Mouse (Mus musculus) liver, embryonic 15.5 days (tissue): ENCODE data around the gene Gm10912. TPM values are rescaled to one million over a fixed set of nuclear protein-coding genes. Genes with fewer than 3 reads are reported as not detected.

ENCODE experiments used
- ATAC-seq: fragments of 200-750 bp; cut with Nextera tagmentation; 2 replicates; pipeline ENCODE4 v1.8.0; 2017; ENCODE audit warnings: moderate number of reproducible peaks, mild to moderate bottlenecking, moderate library complexity; ENCODE audit not compliant: insufficient read depth
- H3K27ac ChIP-seq: fragments of 300-500 bp; sonication (generic); replicated peaks from 2 replicates; pipeline ENCODE4 v1.5.1; 2015; ENCODE audit warnings: mild to moderate bottlenecking, inconsistent platforms
- H3K27me3 ChIP-seq: fragments of 300-500 bp; sonication (generic); 2 replicates; pipeline ENCODE4 v1.6.1; 2015; ENCODE audit warnings: mild to moderate bottlenecking, inconsistent platforms
- H3K36me3 ChIP-seq: fragments of 300-500 bp; sonication (generic); replicated peaks from 2 replicates; pipeline ENCODE4 v1.6.1; 2015; ENCODE audit warnings: moderate library complexity, mild to moderate bottlenecking, inconsistent platforms
- H3K4me1 ChIP-seq: fragments of 300-500 bp; sonication (generic); replicated peaks from 2 replicates; pipeline ENCODE4 v1.6.1; 2015; ENCODE audit warnings: inconsistent platforms
- H3K4me2 ChIP-seq: fragments of 300-500 bp; sonication (generic); 2 replicates; pipeline ENCODE4 v1.6.1; 2015; ENCODE audit warnings: moderate library complexity, mild to moderate bottlenecking, inconsistent platforms
- H3K4me3 ChIP-seq: fragments of 300-500 bp; sonication (generic); replicated peaks from 2 replicates; pipeline ENCODE4 v1.5.1; 2015; ENCODE audit warnings: mild to moderate bottlenecking, inconsistent platforms
- H3K9ac ChIP-seq: fragments of 300-500 bp; sonication (generic); 2 replicates; pipeline ENCODE4 v1.6.1; 2015; ENCODE audit warnings: moderate library complexity, mild to moderate bottlenecking, inconsistent platforms
- H3K9me3 ChIP-seq: fragments of 300-500 bp; sonication (generic); replicated peaks from 2 replicates; pipeline ENCODE4 v1.6.1; 2016; ENCODE audit warnings: inconsistent platforms
- WGBS: fragments of 180-500 bp; shearing (Covaris S2); methylation state at CpG from one replicate; pipeline ENCODE4 v1.1.7; 2015; ENCODE audit warnings: mixed read lengths; ENCODE audit not compliant: insufficient replicate concordance; 5-methylcytosine and 5-hydroxymethylcytosine counted together
- polyA plus RNA-seq: library from polyadenylated mRNA; unstranded; fragments of >200 nt; fragmentation: Nextera tagmentation; extraction: Ambion mirVana; gene quantifications from 2 replicates; pipeline ENCODE4 v1.2.1, GENCODE M21; 2015

Gm10912 gene
- polyA plus RNA-seq, 1 experiment from 2014 or later, result 0.13 TPM

GRCm38 (mm10) chr2:104038236-104038635, 27.4 kb upstream of the Gm10912 start:
- peaks cover 19% of the 10 kb centered on the region; the same call in 1 of the 2 replicates for H3K4me1 ChIP-seq
- no peak overlapping the region for H3K9ac ChIP-seq
- no peak overlapping the region for H3K27ac ChIP-seq
- ATAC-seq, result no peak
- WGBS, result 82% methylated on average over 2 of the region's 2 CpGs
- H3K36me3 ChIP-seq, result peaks cover 88% of the 10 kb centered on the region
- H3K4me3 ChIP-seq, result no peak overlapping the region
- no peaks in the 10 kb centered on the region for H3K27me3 ChIP-seq
- H3K4me2 ChIP-seq, result no peak overlapping the region
- no peaks in the 10 kb centered on the region for H3K9me3 ChIP-seq

- H3K9me3 ChIP-seq, result no peaks in the 10 kb centered on the region
- H3K4me1 ChIP-seq, result peaks cover 28% of the 10 kb centered on the region
- H3K36me3 ChIP-seq, result peaks cover 84% of the 10 kb centered on the region
- H3K4me2 ChIP-seq, result no peak overlapping the region
- 66% methylated on average over 5 of the region's 5 CpGs for WGBS
- H3K9ac ChIP-seq, result no peak overlapping the region
- peak overlapping the region; percentile 8 for H3K27ac ChIP-seq
- no peak overlapping the region for H3K4me3 ChIP-seq
- no peak for ATAC-seq
- H3K27me3 ChIP-seq, result no peaks in the 10 kb centered on the region
Measured at GRCm38 (mm10) chr2:104041632-104042031, 24.0 kb upstream of the Gm10912 start.

GRCm38 (mm10) chr2:104042766-104043165, 22.9 kb upstream of the Gm10912 start:
- H3K4me1 ChIP-seq, result peaks cover 28% of the 10 kb centered on the region

GRCm38 (mm10) chr2:104043624-104044478, 21.8 kb upstream of the Gm10912 start:
- H3K36me3 ChIP-seq, result peaks cover 80% of the 10 kb centered on the region
- no peak overlapping the region for H3K4me3 ChIP-seq
- no peak overlapping the region for H3K4me2 ChIP-seq
- H3K27me3 ChIP-seq, result no peaks in the 10 kb centered on the region
- H3K9ac ChIP-seq, result no peak overlapping the region
- H3K4me1 ChIP-seq, result peaks cover 28% of the 10 kb centered on the region
- H3K9me3 ChIP-seq, result no peaks in the 10 kb centered on the region
- ATAC-seq, result no peak
- 67% methylated on average over 5 of the region's 5 CpGs for WGBS
- H3K27ac ChIP-seq, result peak overlapping the region; percentile 59

More at GRCm38 (mm10) chr2:104042766-104043165, 22.9 kb upstream of the Gm10912 start:
- ATAC-seq, result no peak
- no peak overlapping the region for H3K4me2 ChIP-seq
- no peaks in the 10 kb centered on the region for H3K9me3 ChIP-seq
- 88% methylated on average over 15 of the region's 15 CpGs for WGBS
- H3K36me3 ChIP-seq, result peaks cover 79% of the 10 kb centered on the region
- no peak overlapping the region for H3K9ac ChIP-seq
- no peaks in the 10 kb centered on the region for H3K27me3 ChIP-seq
- H3K4me3 ChIP-seq, result no peak overlapping the region
- no peak overlapping the region for H3K27ac ChIP-seq

GRCm38 (mm10) chr2:104044479-104045080, 21.0 kb upstream of the Gm10912 start:
- 16% methylated on average over 1 of the region's 1 CpGs for WGBS

GRCm38 (mm10) chr2:104058381-104058780, 7.2 kb upstream of the Gm10912 start:
- no peak overlapping the region for H3K9ac ChIP-seq
- H3K9me3 ChIP-seq, result no peaks in the 10 kb centered on the region
- no peaks in the 10 kb centered on the region for H3K27me3 ChIP-seq
- peaks cover 72% of the 10 kb centered on the region for H3K36me3 ChIP-seq
- peaks cover 6% of the 10 kb centered on the region; the same call in 1 of the 2 replicates for H3K4me1 ChIP-seq
- H3K4me2 ChIP-seq, result no peak overlapping the region
- 0 out of 2 replicates have a peak overlapping the region, but pooled peaks have one; percentile 19 for H3K27ac ChIP-seq
- no peak for ATAC-seq
- 87% methylated on average over 1 of the region's 1 CpGs for WGBS
- no peak overlapping the region for H3K4me3 ChIP-seq

More at GRCm38 (mm10) chr2:104044479-104045080, 21.0 kb upstream of the Gm10912 start:
- no peaks in the 10 kb centered on the region for H3K27me3 ChIP-seq
- ATAC-seq, result peak; percentile 52
- peaks cover 28% of the 10 kb centered on the region for H3K4me1 ChIP-seq
- H3K9me3 ChIP-seq, result no peaks in the 10 kb centered on the region
- H3K36me3 ChIP-seq, result peaks cover 78% of the 10 kb centered on the region
- H3K27ac ChIP-seq, result peak overlapping the region; percentile 59
- H3K4me2 ChIP-seq, result no peak overlapping the region
- H3K4me3 ChIP-seq, result no peak overlapping the region
- peak overlapping the region; percentile 8; the same call in 1 of the 2 replicates for H3K9ac ChIP-seq

- H3K4me2 ChIP-seq, result no peak overlapping the region
- no peak for ATAC-seq
- H3K9me3 ChIP-seq, result no peaks in the 10 kb centered on the region
- H3K4me1 ChIP-seq, result peaks cover 11% of the 10 kb centered on the region
- no peak overlapping the region for H3K27ac ChIP-seq
- H3K4me3 ChIP-seq, result no peak overlapping the region
- peaks cover 69% of the 10 kb centered on the region for H3K36me3 ChIP-seq
- H3K27me3 ChIP-seq, result no peaks in the 10 kb centered on the region
- H3K9ac ChIP-seq, result no peak overlapping the region
- WGBS, result 88% methylated on average over 4 of the region's 4 CpGs
Measured at GRCm38 (mm10) chr2:104058954-104059353, 6.7 kb upstream of the Gm10912 start.

GRCm38 (mm10) chr2:104059786-104060185, 5.8 kb upstream of the Gm10912 start:
- no peak overlapping the region for H3K27ac ChIP-seq
- ATAC-seq, result no peak
- no peak overlapping the region for H3K4me3 ChIP-seq
- no peak overlapping the region for H3K4me2 ChIP-seq
- H3K9ac ChIP-seq, result no peak overlapping the region
- WGBS, result 88% methylated on average over 10 of the region's 10 CpGs
- H3K36me3 ChIP-seq, result peaks cover 61% of the 10 kb centered on the region
- peaks cover 18% of the 10 kb centered on the region for H3K4me1 ChIP-seq
- no peaks in the 10 kb centered on the region for H3K27me3 ChIP-seq
- H3K9me3 ChIP-seq, result no peaks in the 10 kb centered on the region

GRCm38 (mm10) chr2:104060996-104061395, 4.6 kb upstream of the Gm10912 start:
- peaks cover 52% of the 10 kb centered on the region for H3K36me3 ChIP-seq
- no peaks in the 10 kb centered on the region for H3K9me3 ChIP-seq
- H3K27ac ChIP-seq, result 0 out of 2 replicates have a peak overlapping the region, but pooled peaks have one; percentile 38
- ATAC-seq, result no peak
- no peak overlapping the region for H3K4me2 ChIP-seq
- WGBS, result 94% methylated on average over 6 of the region's 6 CpGs
- peaks cover 24% of the 10 kb centered on the region for H3K4me1 ChIP-seq
- no peak overlapping the region for H3K9ac ChIP-seq
- no peak overlapping the region for H3K4me3 ChIP-seq
- H3K27me3 ChIP-seq, result no peaks in the 10 kb centered on the region

GRCm38 (mm10) chr2:104062665-104063064, 3.0 kb upstream of the Gm10912 start:
- Histone ChIP-seq H3K9ac (no peak overlapping the region), H3K27ac (no peak overlapping the region), H3K27me3 (no peaks in the 10 kb centered on the region), H3K4me2 (no peak overlapping the region), H3K4me1 (peaks cover 35% of the 10 kb centered on the region), H3K4me3 (no peak overlapping the region), H3K36me3 (peaks cover 50% of the 10 kb centered on the region), H3K9me3 (no peaks in the 10 kb centered on the region)
- ATAC-seq, result no peak

- WGBS, result 55% methylated on average over 2 of the region's 2 CpGs
- ATAC-seq, result peak; percentile 58
- Histone ChIP-seq H3K4me1 (peaks cover 45% of the 10 kb centered on the region), H3K4me3 (no peak overlapping the region), H3K27ac (peak overlapping the region; percentile 7; the same call in 1 of the 2 replicates), H3K9ac (no peak overlapping the region), H3K4me2 (no peak overlapping the region), H3K27me3 (no peaks in the 10 kb centered on the region), H3K9me3 (no peaks in the 10 kb centered on the region), H3K36me3 (peaks cover 39% of the 10 kb centered on the region)
Measured at GRCm38 (mm10) chr2:104064152-104064551, 1.5 kb upstream of the Gm10912 start.
